Mouse (Mus musculus): ENCODE results near the gene Hikeshi.
A peak's percentile ranks its signal among the peaks of the same experiment; 100 is the strongest.

Hikeshi gene

DNA sequence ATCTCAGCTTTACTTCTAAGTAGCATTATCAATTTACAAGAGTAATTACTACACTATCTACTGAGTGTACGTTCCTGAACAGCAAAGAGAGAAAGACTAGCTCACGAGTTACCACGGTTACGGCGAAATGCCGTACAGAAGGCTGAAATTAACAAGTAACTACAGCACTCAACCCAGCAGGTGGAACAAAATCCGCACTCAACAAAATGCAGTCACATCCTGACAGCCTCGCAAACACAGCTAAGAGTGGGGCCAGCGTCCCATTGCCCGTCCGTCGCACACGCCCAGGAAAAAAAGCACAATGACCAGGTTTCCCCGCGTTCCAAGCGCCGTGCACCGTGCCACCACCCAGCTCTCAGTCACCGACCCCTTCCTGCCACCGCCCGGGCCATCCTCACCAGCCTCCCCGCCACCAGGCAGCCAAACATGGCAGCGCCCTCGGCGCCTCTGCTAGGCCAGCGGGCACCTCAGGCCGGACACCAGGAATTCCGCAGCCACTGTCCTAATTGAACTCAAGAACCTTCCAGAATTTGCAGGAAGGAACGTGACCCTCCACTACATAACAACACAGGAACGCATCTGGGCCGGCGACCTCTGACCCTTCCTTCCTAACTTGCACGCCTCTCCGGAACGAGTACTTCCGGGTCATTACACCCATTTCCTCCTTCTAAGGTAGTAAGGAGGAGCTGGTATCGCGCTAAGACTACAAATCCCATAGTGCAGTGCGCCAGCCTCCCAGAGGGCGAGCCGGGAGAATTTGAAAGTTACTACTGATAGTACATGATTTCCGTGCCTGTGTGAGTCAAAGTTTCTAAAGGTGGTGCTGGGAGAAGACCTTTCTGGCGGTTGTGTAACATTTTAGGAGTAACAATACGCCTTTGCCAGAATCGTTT lies at the start of gene Hikeshi:
Hikeshi (minus strand) TSS at position 634 of the 893 bp plus-strand sequence.
- peak; percentile 84 for DNase-seq (ENCODE audit: low spot score)

DNA sequence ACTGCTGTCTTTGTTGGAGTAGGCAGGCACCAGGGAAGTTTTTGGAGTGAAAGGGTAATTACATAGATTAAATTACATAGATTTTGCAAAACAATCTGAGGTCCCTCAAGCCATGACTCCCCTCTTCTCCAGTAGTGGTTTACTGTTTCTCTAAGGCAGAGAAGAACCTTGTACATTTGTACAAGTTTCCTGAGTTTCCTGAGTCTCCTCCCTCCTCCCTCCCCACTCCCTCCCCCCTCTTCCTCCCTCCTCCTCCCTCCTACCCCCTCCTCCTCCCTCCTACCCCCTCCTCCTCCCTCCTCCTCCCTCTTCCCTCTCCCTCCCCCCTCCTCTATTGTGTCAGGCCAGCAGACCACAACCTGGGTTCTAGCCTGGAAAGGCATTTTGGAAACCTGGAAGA lies 43.4 kb upstream of the Hikeshi start:
- DNase-seq (ENCODE audit: low spot score) = no peak

DNA sequence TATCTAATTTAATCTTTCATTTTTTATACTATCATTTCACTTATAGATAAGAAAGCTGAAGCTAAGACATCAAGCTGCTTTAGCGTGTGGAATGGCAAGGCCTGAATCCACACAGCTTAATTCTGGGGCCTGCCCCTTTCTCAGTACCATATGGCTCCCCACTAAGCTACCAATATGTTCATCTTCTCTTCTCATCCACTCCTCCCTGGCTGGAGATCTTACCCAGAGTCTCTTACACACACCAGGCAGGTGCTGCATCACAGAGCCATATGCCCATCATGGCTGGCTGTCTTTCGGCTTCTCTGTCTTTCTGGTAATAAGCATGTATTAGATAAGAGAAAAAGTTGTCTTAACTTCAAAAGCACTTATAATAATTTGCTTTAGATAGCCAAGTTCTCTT lies 42.4 kb upstream of the Hikeshi start:
- no peak for DNase-seq (ENCODE audit: low spot score)

DNA sequence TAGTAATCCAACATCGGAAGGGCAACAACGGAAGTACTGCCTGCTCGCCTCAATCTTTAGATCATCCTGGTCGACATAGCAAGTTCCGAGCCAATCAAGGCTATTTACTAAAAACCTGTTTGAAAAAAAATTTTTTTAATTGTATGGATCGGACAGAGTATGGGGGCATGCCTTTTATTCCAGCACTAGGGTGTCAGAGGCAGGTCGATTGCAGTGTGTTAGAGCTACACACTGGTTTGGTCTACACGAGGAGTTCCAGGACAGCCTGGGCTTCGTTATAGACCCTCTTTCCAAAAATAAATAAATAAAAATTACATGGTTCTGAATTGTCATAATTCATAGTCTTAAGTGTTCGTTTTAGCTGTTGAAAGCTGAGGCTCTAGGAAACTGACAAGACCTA lies 40.6 kb upstream of the Hikeshi start:
- DNase-seq (ENCODE audit: low spot score) = no peak

DNA sequence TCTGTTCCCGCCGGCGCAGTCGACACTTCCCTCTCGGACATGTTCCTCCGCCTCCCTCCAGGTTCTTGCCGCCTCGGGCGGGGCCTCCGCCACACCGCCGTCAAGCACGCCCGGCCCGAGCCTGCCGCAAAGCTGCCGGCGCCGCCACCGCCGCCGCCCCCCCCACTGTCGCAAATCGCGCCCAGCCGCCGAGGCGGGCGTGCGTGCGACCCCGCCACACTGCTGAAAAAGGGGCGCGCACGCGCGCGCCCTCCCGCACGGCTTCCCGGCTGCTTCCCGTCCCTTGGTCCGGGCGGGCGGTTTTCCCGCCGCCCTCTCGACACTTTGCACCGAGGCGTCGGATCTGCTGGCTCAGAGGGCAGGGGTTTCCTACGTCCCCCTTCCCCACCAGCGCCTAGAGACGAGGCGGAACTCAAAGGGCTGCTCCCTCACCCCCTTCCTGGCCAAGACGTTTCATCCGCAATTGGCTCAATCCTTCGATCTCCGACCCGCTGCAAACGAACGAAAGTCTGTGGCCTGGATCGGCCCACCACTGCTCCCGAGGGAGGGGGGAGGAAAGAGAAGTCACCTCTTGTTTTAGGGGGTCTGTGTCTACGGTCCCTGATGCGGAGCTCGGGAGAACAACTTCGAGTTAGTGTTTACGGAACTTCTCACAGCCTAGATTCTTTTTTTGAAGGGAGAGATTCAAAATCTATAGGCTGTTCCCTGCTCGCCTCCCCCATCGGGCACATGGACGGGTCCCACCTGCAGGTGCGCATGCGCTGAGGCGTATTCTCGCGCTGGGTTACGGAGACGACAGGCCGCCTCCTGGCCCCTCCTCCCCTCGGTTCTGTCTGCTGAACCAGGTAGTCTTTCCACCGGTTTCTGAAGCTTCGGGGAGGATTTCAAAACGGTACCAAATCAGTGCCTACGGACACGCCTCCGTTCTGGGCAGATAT lies 39.8 kb upstream of the Hikeshi start, which contains the start of gene Eed:
Eed (minus strand) TSS at position 499 of the 938 bp plus-strand sequence.
- peak; percentile 94 for DNase-seq (ENCODE audit: low spot score)

DNA sequence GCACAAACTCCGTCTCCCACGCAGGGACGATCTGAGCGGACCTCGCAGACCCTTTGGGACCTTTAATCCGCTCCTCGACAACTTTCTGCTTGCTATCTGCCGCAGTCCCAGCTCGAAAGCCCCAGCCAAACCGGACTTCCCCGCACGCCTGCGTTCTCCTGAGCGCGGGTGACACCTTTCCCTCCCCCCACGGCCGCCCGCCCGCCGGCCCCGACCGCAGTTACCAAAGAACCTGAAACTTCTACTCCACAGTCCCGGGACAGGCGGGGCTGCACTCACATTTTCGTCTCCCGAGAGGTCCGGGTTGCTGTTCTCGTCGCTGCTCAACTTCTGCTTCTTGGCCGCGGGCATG lies 39.1 kb upstream of the Hikeshi start:
- DNase-seq (ENCODE audit: low spot score) = no peak

DNA sequence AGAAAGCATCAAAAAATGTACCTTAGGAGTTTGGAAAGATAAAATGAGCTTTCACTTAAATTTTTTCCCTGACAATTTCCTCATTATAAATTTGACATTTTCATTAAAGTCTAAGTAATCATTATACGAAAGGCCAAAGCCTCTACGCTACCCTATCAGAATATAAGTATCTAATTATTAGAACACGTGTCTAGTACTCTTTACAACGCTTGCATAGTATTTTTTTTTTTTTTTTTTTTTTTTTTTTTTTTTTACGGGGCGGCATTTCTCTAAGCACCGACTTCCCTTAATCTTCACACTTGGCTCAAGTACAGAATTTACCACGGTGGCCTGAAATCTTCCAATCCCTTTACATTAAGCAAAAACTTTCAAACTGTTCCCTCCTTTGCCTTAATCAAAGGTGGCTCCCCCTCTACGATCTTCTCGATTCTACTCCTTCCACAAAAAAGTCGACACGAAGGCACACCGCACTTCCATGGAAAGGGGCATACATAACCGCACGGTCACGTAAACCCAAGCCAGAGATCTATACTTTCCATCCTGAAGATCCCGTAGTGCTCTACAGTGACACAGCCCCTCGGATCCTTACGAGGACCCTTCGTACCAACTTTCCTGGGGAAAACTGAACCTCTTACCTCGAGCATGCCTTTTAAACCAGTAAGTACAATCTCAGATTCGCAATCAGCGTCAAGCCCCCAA lies 38.6 kb upstream of the Hikeshi start:
- no peak for DNase-seq (ENCODE audit: low spot score)

DNA sequence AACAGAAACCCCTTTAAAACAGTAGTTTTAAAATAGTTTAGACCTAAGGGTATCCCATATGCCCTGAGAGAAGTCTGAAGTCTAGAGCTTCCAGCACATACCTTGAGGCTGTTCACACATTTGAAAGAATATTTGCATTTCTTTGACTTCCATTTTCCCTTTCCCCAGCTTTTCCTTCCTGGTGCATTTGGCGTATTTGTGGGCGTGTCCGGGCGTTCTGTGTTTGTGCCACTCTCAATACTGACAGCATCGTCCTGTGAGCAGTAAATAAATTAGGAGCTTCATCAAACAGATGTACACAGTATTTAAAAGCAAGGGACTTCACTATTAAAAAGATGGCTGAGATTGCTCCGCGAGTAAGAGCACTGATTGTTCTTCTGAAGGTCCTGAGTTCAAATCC lies 35.8 kb upstream of the Hikeshi start:
- DNase-seq (ENCODE audit: low spot score) = no peak

DNA sequence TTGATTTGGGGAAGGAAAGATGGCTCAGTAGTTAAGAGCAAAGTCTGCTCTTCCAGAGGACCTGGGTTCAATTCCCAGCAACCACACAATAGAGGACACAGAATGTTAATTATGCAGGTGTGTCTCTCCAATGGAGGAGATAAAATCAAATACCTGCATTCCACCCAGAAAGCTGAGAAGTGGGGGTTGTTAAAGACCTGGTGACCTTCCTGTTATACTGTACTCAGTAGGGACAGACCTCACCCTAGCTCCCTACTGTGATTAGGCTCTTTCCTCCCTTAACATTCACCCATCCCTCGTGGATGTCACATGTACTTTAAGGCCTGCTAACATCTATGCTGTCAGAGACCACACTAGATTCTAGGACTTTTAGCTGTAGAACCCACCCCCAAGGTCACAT lies 34.6 kb upstream of the Hikeshi start:
- DNase-seq (ENCODE audit: low spot score) = no peak

DNA sequence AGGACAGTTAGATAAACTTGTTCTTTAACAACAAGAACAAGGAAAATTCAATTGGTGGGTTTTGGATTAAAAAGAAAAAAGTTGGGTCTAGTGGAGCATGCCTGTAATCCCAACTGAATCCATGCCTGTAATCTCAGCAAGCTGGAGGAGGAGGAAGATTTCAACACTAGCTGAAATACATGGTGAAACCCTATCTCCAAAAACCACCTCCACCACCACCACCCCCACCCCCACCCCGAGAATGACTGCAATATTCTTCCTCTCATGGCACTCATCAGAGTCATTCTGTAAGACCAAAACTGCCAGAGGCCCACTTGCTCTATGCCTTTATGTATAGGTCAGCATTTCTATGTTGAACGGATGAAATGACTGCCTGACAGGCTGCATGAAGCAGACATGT lies 26.2 kb upstream of the Hikeshi start:
- DNase-seq (ENCODE audit: low spot score) = no peak

DNA sequence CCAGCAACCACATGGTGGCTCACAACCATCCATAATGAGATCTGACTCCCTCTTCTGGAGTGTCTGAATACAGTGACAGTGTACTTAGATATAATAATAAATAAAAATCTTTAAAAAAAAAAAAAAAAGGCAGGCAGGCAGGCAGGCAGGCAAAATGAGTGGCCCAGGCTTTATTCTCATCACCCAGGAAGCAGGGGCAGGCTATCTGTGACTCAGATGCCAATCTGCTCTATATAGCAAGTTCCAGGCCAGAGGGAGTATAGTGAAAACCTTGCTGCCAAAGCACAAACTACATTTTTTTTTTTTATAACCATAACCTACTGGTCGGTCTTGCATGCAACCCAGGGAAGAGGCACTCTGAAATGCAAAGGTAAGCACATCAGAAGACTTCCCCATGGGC lies 25.8 kb upstream of the Hikeshi start:
- no peak for DNase-seq (ENCODE audit: low spot score)

DNA sequence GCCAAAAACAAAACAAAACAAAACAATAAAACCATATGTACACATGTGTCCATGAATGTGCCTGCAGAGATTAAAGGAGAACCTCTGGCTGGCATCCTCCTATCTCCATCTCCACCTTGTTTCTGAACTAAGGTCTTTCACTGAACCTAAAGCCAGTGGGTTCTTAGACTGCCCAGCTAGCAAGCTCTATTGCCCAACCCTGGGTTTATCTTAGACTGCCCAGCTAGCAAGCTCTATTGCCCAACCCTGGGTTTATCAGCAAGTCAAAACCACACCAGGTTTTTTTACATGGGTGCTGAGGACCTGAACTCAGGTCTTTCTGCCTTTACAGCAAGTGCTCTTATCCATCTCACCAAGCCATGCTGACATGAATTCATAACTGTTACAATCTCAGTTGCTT lies 22.1 kb upstream of the Hikeshi start:
- DNase-seq (ENCODE audit: low spot score) = no peak

DNA sequence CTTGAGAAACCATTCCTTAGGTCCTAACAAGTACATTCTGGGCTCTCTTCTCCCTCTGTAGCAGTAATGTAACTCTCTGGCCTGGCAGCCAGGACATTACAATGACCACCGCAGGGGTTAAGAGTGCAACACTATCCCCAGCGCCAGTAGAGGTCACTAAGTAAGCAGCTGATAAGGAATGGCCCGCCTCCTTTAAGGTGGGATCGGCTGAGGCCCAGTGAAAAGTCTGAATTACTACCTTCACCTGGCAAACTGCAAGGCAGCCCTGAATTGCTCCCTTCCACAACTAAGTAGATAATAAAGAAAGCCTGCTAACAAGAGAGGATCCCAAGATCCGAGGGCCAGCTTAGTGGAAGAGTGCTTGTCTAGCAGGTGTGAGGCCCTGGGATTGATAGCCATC lies 16.3 kb upstream of the Hikeshi start:
- DNase-seq (ENCODE audit: low spot score) = no peak

DNA sequence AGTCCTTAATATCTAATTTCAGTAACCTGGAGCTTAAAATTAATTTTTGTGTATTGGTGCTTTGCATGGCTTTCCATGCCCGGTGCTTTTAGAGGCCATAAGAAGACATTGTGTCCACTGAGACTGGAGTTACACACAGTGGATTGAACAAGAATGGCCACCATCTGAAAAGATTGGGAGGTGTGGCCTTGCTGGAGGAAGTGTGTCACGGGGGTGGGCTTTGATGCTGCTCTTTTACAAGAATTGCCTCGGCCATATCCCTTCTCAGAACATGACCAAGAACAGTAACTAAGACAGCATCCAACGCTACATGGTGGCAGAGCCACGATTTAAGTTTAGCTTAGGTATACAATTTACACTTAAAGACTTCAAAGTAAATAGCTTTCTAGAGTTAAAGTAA lies 13.3 kb upstream of the Hikeshi start:
- no peak for DNase-seq (ENCODE audit: low spot score)

DNA sequence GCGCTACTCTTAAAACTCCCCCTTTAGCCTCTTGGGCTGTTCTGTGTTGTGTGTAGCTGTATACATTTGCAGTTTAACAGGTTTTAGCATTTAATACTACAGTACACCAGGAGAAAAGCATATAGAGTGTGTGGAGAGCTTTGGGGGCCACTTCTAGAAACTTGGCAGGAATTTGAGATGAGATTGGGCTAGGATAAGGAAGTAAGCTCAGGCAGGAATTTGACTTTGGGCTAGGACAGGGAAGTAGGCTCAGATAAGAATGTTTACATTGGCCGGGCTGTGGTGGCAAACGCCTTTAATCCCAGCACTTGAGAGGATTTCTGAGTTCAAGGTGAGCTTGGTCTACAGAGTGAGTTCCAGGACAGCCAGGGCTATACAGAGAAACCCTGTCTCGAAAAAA lies 8.4 kb upstream of the Hikeshi start:
- DNase-seq (ENCODE audit: low spot score) = no peak

DNA sequence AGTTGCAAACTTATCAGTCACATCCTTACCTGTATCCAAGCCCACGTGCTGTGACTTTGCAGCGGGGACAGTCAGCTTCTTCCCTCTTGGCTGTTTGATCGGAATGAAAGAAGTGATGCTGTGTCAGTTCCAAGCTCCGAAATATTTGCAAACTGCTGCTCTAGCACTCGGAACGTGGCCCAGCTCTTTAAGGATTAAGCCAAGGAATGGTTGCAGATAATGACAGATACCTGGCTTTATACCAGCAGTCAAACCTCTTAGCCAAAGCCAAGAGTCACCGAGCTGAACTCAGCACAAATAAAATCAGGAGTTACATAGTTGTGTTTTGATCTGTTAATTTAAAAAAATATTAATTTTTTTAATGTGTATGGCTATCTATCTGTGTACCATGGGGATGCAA lies 7.0 kb upstream of the Hikeshi start:
- DNase-seq (ENCODE audit: low spot score) = no peak

DNA sequence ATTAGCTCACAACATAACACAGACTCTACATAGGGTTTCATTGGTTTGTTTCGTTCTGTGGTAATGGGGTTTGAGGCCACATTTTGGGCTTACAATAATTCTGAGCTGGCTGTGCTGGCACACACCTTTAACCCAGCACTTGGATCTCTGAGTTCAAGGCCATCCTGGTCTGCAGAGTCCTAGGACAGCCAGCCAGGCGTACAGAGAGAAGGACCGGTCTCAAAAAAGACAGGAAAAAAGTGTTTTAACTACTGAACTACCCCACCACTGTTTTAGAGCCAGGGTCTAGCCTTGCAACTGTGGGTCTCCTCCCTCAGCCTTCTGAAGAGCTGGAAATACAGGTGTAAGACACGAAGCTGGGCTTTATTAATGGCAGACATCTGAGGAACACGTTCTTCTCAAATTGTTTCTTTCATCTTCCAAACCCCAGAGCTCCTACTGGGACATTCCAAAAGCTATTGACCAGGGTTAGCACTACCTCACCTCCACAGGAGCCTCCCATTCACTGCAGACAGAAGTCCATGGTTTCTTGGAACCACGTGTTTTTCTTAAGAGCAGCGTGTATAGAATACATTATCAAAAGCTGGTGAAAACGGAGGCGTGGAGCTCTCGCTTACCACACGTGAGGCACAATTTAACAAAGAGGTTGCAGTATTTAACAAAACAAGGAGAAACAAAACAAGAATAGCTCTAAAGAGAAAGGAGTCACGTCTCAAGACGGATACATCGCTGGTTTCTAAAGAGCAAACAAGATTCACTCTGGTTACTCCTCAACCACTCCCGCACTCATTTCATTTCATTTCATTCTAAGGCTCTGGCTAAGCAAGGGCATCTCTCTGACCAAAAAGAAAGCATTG lies 1.3 kb downstream of the Hikeshi start:
- DNase-seq (ENCODE audit: low spot score) = no peak

DNA sequence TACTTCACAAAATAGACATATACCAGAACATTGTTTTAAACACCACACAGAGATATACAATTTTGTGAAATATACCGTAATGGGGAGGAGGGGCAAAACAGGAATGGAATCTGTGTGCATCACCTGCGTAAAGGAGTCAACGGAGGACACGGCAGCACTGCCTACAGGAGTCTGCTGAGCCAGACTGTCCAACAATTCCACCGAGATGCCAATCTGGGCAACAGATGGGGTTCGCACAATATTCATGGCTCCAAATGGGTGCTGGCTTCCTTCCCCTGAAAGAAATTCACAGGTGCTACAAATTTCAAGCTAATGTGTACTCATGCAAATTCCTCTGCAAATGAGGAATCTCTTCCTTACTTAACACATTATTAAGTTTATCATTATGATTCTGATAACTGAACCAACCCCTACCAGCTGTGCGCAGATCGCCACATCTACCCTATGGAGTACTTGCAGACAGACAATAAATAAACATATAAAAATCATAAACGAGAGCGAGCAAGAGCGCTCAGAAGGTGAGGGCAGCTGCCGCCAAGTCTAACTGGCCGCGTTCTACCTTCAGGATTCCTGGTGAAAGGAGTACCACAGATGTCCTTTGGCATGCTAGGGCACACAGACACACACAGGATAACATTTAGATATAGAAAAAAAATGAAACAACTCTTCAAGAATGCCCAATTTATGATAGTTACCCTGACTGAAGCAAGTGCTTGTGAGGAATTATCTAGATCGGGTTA lies 17.4 kb downstream of the Hikeshi start:
- DNase-seq (ENCODE audit: low spot score) = no peak

DNA sequence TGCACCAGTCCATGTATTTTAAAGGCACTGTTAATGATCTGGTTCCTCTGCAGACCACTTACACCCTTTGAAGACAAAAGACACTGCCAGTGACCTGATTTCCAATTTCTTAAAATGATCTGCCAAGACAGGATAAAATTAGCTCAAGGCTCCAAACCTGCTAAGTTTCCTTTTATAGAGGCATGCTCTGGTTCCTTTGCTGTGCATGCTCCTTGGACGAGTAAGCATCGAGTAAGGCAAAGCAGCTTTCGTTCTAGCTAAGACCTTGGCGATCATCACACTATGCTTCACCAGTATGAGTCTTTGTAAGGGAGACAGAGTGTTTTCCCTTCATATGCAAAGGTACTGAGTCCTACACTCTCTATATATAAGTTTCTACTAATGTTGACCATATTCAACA lies 23.2 kb downstream of the Hikeshi start:
- DNase-seq (ENCODE audit: low spot score) = no peak

DNA sequence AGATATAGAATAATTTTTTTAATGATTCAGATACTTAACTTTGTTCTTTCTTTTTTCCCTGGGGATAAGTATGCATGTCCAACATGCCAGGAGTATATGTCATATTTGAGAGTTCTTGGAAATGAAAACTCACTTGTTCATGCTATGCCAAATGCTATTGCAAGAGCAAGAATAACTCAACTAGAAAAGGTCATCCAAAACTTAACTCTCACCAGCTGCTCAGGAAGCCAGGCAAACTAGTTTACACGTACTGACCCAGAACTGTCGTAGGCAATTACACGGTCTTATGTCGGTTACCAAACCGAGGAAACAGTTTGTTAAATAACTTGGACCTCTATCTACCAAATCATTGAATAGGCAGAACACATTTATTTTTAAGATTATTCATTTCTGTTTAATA lies 24.3 kb downstream of the Hikeshi start:
- DNase-seq (ENCODE audit: low spot score) = no peak

All from urinary bladder, postnatal 25 days (tissue).